Mouse (Mus musculus) MEL (cell line): ENCODE data around the gene Atp5g1. TPM values are rescaled to one million over a fixed set of nuclear protein-coding genes. Genes with fewer than 3 reads are reported as not detected.

ENCODE experiments used
- DNase-seq: peaks from one replicate; pipeline ENCODE4 v3.0.0; 2011; ENCODE audit warnings: low read depth, low spot score
- H3K27ac ChIP-seq: 2 replicates; pipeline ENCODE4 v1.5.1; 2012; ENCODE audit warnings: low read depth, mild to moderate bottlenecking, control low read depth, low read length, moderate library complexity; ENCODE audit not compliant: control insufficient read depth
- H3K27me3 ChIP-seq, 2 experiments: fragments of 150-350 bp in 1 of 2; sonication (generic) in 1 of 2; 2 replicates each; pipeline ENCODE4 v1.6.1; 2012; ENCODE audit warnings: low read length in 2 of 2, mild to moderate bottlenecking in 2 of 2, improper control_type of control experiment in 1 of 2, moderate library complexity in 1 of 2; ENCODE audit not compliant: insufficient read depth in 2 of 2, control insufficient read depth in 1 of 2
- H3K36me3 ChIP-seq, 2 experiments: 2 replicates each; pipeline ENCODE4 v1.6.1; 2012 to 2014; ENCODE audit warnings: low read length in 2 of 2, improper control_type of control experiment in 1 of 2, inconsistent platforms in 1 of 2, mild to moderate bottlenecking in 1 of 2; ENCODE audit not compliant: insufficient read depth in 2 of 2, control insufficient read depth in 1 of 2
- H3K4me1 ChIP-seq, 2 experiments: fragments of 150-350 bp in 1 of 2; sonication (generic) in 1 of 2; 2 replicates each; pipeline ENCODE4 v1.6.1; 2012; ENCODE audit warnings: low read length in 2 of 2, improper control_type of control experiment in 1 of 2, mild to moderate bottlenecking in 1 of 2; ENCODE audit not compliant: insufficient read depth in 2 of 2, control insufficient read depth in 1 of 2
- H3K4me3 ChIP-seq, 2 experiments: fragments of 150-350 bp in 1 of 2; sonication (generic) in 1 of 2; 2 replicates each; pipeline ENCODE4 v1.5.1; 2012; ENCODE audit warnings: low read depth in 2 of 2, low read length in 2 of 2, mild to moderate bottlenecking in 2 of 2, moderate library complexity in 2 of 2, control low read depth in 1 of 2, improper control_type of control experiment in 1 of 2; ENCODE audit not compliant: control insufficient read depth in 1 of 2, insufficient read depth in 1 of 2
- H3K79me2 ChIP-seq: 2 replicates; pipeline ENCODE4 v1.6.1; 2012; ENCODE audit warnings: mild to moderate bottlenecking, low read length, moderate library complexity; ENCODE audit not compliant: control insufficient read depth, poor library complexity, insufficient read depth
- H3K9ac ChIP-seq: 2 replicates; pipeline ENCODE4 v1.6.1; 2012; ENCODE audit warnings: low read depth, mild to moderate bottlenecking, control low read depth, low read length, moderate library complexity; ENCODE audit not compliant: control insufficient read depth, poor library complexity, severe bottlenecking
- H3K9me3 ChIP-seq: fragments of 150-350 bp; sonication (generic); replicated peaks from 2 replicates; pipeline ENCODE4 v1.6.1; 2012; ENCODE audit warnings: mild to moderate bottlenecking, low read length, improper control_type of control experiment, moderate library complexity; ENCODE audit not compliant: insufficient read depth
- BHLHE40 ChIP-seq: IDR thresholded peaks from 2 replicates; pipeline ENCODE4 v1.6.1; 2012; ENCODE audit warnings: low read depth, mild to moderate bottlenecking, inconsistent platforms, low read length, improper control_type of control experiment, borderline replicate concordance
- CHD1 ChIP-seq: IDR thresholded peaks from 2 replicates; pipeline ENCODE4 v1.6.1; 2012; ENCODE audit warnings: low read depth, mild to moderate bottlenecking, inconsistent platforms, low read length, improper control_type of control experiment
- CTCF ChIP-seq, 3 experiments: IDR thresholded peaks in 2 of 3; conservative IDR thresholded peaks in 1 of 3; 2 replicates each; pipeline ENCODE4 v1.5.1; 2011 to 2012; ENCODE audit warnings: low read length in 3 of 3, low read depth in 2 of 3, mild to moderate bottlenecking in 2 of 3, improper control_type of control experiment in 1 of 3, inconsistent platforms in 1 of 3, mixed read lengths in 1 of 3, moderate library complexity in 1 of 3; ENCODE audit not compliant: control insufficient read depth in 1 of 3, insufficient read depth in 1 of 3, poor library complexity in 1 of 3, severe bottlenecking in 1 of 3
- E2F4 ChIP-seq: IDR thresholded peaks from 2 replicates; pipeline ENCODE4 v1.6.1; 2011; ENCODE audit warnings: low read depth, low read length, improper control_type of control experiment, borderline replicate concordance
- ELF1 ChIP-seq: IDR thresholded peaks from 2 replicates; pipeline ENCODE4 v1.6.1; 2014; ENCODE audit warnings: low read depth, mild to moderate bottlenecking, inconsistent platforms, low read length, improper control_type of control experiment, moderate library complexity
- EP300 ChIP-seq, 2 experiments: IDR thresholded peaks; 2 replicates each; pipeline ENCODE4 v1.6.1; 2011; ENCODE audit warnings: improper control_type of control experiment in 2 of 2, low read length in 2 of 2, low read depth in 1 of 2, mild to moderate bottlenecking in 1 of 2
- ETS1 ChIP-seq: IDR thresholded peaks from 2 replicates; pipeline ENCODE4 v1.6.1; 2012; ENCODE audit warnings: low read depth, mild to moderate bottlenecking, inconsistent platforms, low read length, improper control_type of control experiment, moderate library complexity
- GABPA ChIP-seq: IDR thresholded peaks from 2 replicates; pipeline ENCODE4 v1.6.1; 2012; ENCODE audit warnings: low read depth, mild to moderate bottlenecking, inconsistent platforms, low read length, improper control_type of control experiment, moderate library complexity
- GATA1 ChIP-seq: IDR thresholded peaks from 2 replicates; pipeline ENCODE4 v1.6.1; 2011; ENCODE audit warnings: low read depth, low read length, improper control_type of control experiment
- HCFC1 ChIP-seq: IDR thresholded peaks from 2 replicates; pipeline ENCODE4 v1.6.1; 2012; ENCODE audit warnings: low read depth, mild to moderate bottlenecking, inconsistent platforms, low read length, improper control_type of control experiment, moderate library complexity
- JUND ChIP-seq: IDR thresholded peaks from 2 replicates; pipeline ENCODE4 v1.6.1; 2011; ENCODE audit warnings: low read depth, mild to moderate bottlenecking, improper control_type of control experiment, low read length
- KAT2A ChIP-seq: conservative IDR thresholded peaks from 2 replicates; pipeline ENCODE4 v1.6.1; 2012; ENCODE audit warnings: low read depth, low read length, improper control_type of control experiment, inconsistent platforms
- MAFK ChIP-seq: IDR thresholded peaks from 2 replicates; pipeline ENCODE4 v1.6.1; 2011; ENCODE audit warnings: low read depth, mild to moderate bottlenecking, low read length, improper control_type of control experiment, borderline replicate concordance
- MAX ChIP-seq: IDR thresholded peaks from 2 replicates; pipeline ENCODE4 v1.6.1; 2011; ENCODE audit warnings: low read length, improper control_type of control experiment
- MAZ ChIP-seq: IDR thresholded peaks from 2 replicates; pipeline ENCODE4 v1.6.1; 2012; ENCODE audit warnings: low read depth, mild to moderate bottlenecking, inconsistent platforms, low read length, improper control_type of control experiment
- MXI1 ChIP-seq: IDR thresholded peaks from 2 replicates; pipeline ENCODE4 v1.6.1; 2011; ENCODE audit warnings: mild to moderate bottlenecking, low read depth, low read length, improper control_type of control experiment
- MYB ChIP-seq: IDR thresholded peaks from 2 replicates; pipeline ENCODE4 v1.6.1; 2011; ENCODE audit warnings: mild to moderate bottlenecking, low read depth, low read length, improper control_type of control experiment
- MYC ChIP-seq: IDR thresholded peaks from 2 replicates; pipeline ENCODE4 v1.6.1; 2011; ENCODE audit warnings: low read depth, mild to moderate bottlenecking, low read length, improper control_type of control experiment, moderate library complexity
- NRF1 ChIP-seq: IDR thresholded peaks from 2 replicates; pipeline ENCODE4 v1.6.1; 2014; ENCODE audit warnings: low read depth, mild to moderate bottlenecking, inconsistent platforms, low read length, improper control_type of control experiment, moderate library complexity; ENCODE audit not compliant: poor library complexity, insufficient read depth, severe bottlenecking
- POLR2A ChIP-seq, 2 experiments: IDR thresholded peaks; 2 replicates each; pipeline ENCODE4 v1.6.1; 2011 to 2012; ENCODE audit warnings: low read length in 2 of 2, mild to moderate bottlenecking in 2 of 2, control low read depth in 1 of 2, improper control_type of control experiment in 1 of 2, low read depth in 1 of 2, moderate library complexity in 1 of 2; ENCODE audit not compliant: control insufficient read depth in 1 of 2, insufficient read depth in 1 of 2, poor library complexity in 1 of 2
- POLR2AphosphoS2 ChIP-seq: IDR thresholded peaks from 2 replicates; pipeline ENCODE4 v1.6.1; 2011; ENCODE audit warnings: low read length, improper control_type of control experiment
- POLR2AphosphoS5 ChIP-seq: IDR thresholded peaks from 2 replicates; pipeline ENCODE4 v1.6.1; 2012; ENCODE audit warnings: low read depth, borderline replicate concordance, mild to moderate bottlenecking, inconsistent platforms, low read length, moderate library complexity, mixed read lengths
- RAD21 ChIP-seq: IDR thresholded peaks from 2 replicates; pipeline ENCODE4 v1.6.1; 2011; ENCODE audit warnings: mild to moderate bottlenecking, low read depth, low read length, improper control_type of control experiment
- RCOR1 ChIP-seq: IDR thresholded peaks from 2 replicates; pipeline ENCODE4 v1.6.1; 2012; ENCODE audit warnings: low read depth, mild to moderate bottlenecking, inconsistent platforms, low read length, improper control_type of control experiment
- SIN3A ChIP-seq: IDR thresholded peaks from 2 replicates; pipeline ENCODE4 v1.6.1; 2012; ENCODE audit warnings: low read length, improper control_type of control experiment, inconsistent platforms
- SMC3 ChIP-seq: IDR thresholded peaks from 2 replicates; pipeline ENCODE4 v1.6.1; 2011; ENCODE audit warnings: low read depth, low read length, improper control_type of control experiment
- TAL1 ChIP-seq: IDR thresholded peaks from 2 replicates; pipeline ENCODE4 v1.6.1; 2012; ENCODE audit warnings: mild to moderate bottlenecking, inconsistent platforms, low read length, moderate library complexity, mixed read lengths
- TBP ChIP-seq: IDR thresholded peaks from 2 replicates; pipeline ENCODE4 v1.8.0; 2011; ENCODE audit warnings: low read depth, low read length, improper control_type of control experiment
- TCF12 ChIP-seq: IDR thresholded peaks from 2 replicates; pipeline ENCODE4 v1.6.1; 2014; ENCODE audit warnings: low read depth, mild to moderate bottlenecking, inconsistent platforms, low read length, improper control_type of control experiment, moderate library complexity
- UBTF ChIP-seq: IDR thresholded peaks from 2 replicates; pipeline ENCODE4 v1.6.1; 2012; ENCODE audit warnings: low read depth, mild to moderate bottlenecking, inconsistent platforms, low read length, improper control_type of control experiment, moderate library complexity, borderline replicate concordance; ENCODE audit not compliant: insufficient read depth
- USF1 ChIP-seq: IDR thresholded peaks from 2 replicates; pipeline ENCODE4 v1.6.1; 2014; ENCODE audit warnings: low read depth, mild to moderate bottlenecking, inconsistent platforms, low read length, improper control_type of control experiment, moderate library complexity
- USF2 ChIP-seq, 2 experiments: IDR thresholded peaks; 2 replicates each; pipeline ENCODE4 v1.6.1; 2011 to 2012; ENCODE audit warnings: improper control_type of control experiment in 2 of 2, low read length in 2 of 2, borderline replicate concordance in 1 of 2, inconsistent platforms in 1 of 2, low read depth in 1 of 2, mild to moderate bottlenecking in 1 of 2; ENCODE audit not compliant: insufficient read depth in 1 of 2
- ZKSCAN1 ChIP-seq: IDR thresholded peaks from 2 replicates; pipeline ENCODE4 v1.6.1; 2012; ENCODE audit warnings: low read depth, mild to moderate bottlenecking, inconsistent platforms, low read length, improper control_type of control experiment, moderate library complexity
- ZMIZ1 ChIP-seq: IDR thresholded peaks from 2 replicates; pipeline ENCODE4 v1.6.1; 2012; ENCODE audit warnings: low read depth, mild to moderate bottlenecking, inconsistent platforms, low read length, improper control_type of control experiment, moderate library complexity
- ZNF384 ChIP-seq: IDR thresholded peaks from 2 replicates; pipeline ENCODE4 v1.6.1; 2012; ENCODE audit warnings: low read depth, mild to moderate bottlenecking, inconsistent platforms, low read length, improper control_type of control experiment
- polyA plus RNA-seq, 2 experiments: library from polyadenylated mRNA; stranded (reverse) in 1 of 2; unstranded in 1 of 2; fragments of >175 nt in 1 of 2; fragments of >200 nt in 1 of 2; gene quantifications; 2 replicates each; pipeline versions ENCODE4 v1.2.1 to v1.2.4; 2012; ENCODE audit warnings: low replicate concordance in 2 of 2, low read depth in 1 of 2; ENCODE audit not compliant: insufficient read length in 2 of 2, insufficient read depth in 1 of 2, missing spikeins in 1 of 2
- total RNA-seq: library from RNA; depleted of rRNA; stranded (reverse); fragments of 300-350 nt; gene quantifications from 2 replicates; pipeline ENCODE4 v1.2.3, GENCODE M21; 2012; rRNA removed

Gene Atp5g1
- total RNA-seq = 1,306 and 1,519 TPM in 2 replicates
- 1,000 to 10,000 TPM in 1 of 2 experiments, not detected in 1; 1,694 TPM for polyA plus RNA-seq

DNA sequence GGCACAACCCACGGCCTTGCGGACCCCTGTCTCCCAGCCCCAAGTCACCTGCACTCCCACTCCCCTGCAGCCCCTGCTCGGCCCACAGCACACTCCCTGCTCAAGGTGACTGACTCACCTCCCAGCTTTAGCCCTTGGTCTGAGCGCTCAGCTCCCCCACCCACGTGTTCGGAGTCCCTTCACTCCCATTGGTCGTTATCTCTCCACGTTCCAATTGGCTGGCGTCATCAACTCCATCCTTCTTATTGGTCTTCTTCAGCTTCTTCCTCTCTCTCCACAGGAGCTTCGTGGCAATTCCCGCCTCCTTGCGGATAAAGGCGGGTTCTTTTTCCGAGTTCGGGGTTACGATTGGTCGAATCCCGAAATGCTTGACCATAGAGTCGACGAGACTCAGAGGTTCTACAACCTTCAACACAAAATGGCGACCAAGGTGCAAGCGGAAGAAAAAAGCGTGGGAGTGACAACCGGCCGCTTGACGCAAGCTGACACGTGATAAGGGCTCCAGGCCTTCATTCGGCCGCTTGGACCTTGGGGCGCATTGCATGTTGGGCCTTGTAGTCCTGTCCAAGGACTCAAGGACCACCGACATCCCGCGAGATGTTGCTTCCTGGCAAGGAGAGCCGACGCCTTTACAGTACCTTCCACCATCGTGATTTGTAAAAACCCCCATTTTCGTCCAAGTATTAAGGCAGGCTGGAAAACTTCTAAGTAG is at the start of gene Atp5g1:
Gene Atp5g1, minus strand, starts transcription at position 162 of the 712 bp plus-strand sequence.
- Histone ChIP-seq H3K27ac (peak within 1 kb of the TSS; percentile 73), H3K9me3 (no peaks in the 10 kb centered on the region), H3K4me3 (peak within 1 kb of the TSS; percentile 63 to 83), H3K36me3 (peaks cover 9 to 31% of the 10 kb centered on the region in 2 experiments), H3K79me2 (peaks cover 24% of the 10 kb centered on the region), H3K9ac (peak within 1 kb of the TSS; percentile 81), H3K27me3 (no peaks in the 10 kb centered on the region), H3K4me1 (peaks cover 0 to 25% of the 10 kb centered on the region in 2 experiments; a peak in 3 of 4 replicates)
- peak; percentile 100 for DNase-seq
- TF ChIP-seq USF1 (peak; percentile 93), HCFC1 (peak; percentile 96), GATA1 (peak; percentile 69), SMC3 (no peak), CHD1 (no peak; the same call in 1 of the 2 replicates), POLR2AphosphoS5 (0 out of 2 replicates have a peak, but pooled peaks have one; percentile 57), RCOR1 (no peak), POLR2AphosphoS2 (peak; percentile 98), ETS1 (0 out of 2 replicates have a peak, but pooled peaks have one; percentile 10), USF2 (IDR thresholded peaks at IDR 0.05; ENCODE audit: borderline replicate concordance in 1 of 2, insufficient read depth in 1 of 2, low read depth in 1 of 2, low read length in 2 of 2) (peak; percentile 60 to 82; a peak in 3 of 4 replicates), ZNF384 (peak; percentile 73), RAD21 (no peak), TAL1 (no peak), MYB (no peak), MAX (peak; percentile 98), ELF1 (peak; percentile 91), EP300 (IDR thresholded peaks at IDR 0.05; ENCODE audit: low read depth in 1 of 2, low read length in 2 of 2) (0 out of 4 replicates have a peak, but pooled peaks of 1 of the 2 experiments have one; percentile 15), MXI1 (peak; percentile 99), UBTF (no peak), TBP (peak; percentile 91), E2F4 (no peak), JUND (no peak), ZMIZ1 (peak; percentile 92), BHLHE40 (no peak), MYC (peak; percentile 98), POLR2A (IDR thresholded peaks at IDR 0.05; ENCODE audit: control insufficient read depth in 1 of 2, insufficient read depth in 1 of 2, low read depth in 1 of 2, low read length in 2 of 2, poor library complexity in 1 of 2) (peak; percentile 96 to 98), MAZ (no peak; the same call in 1 of the 2 replicates), ZKSCAN1 (no peak), SIN3A (peak; percentile 94), TCF12 (peak; percentile 76), MAFK (no peak), GABPA (no peak), CTCF (IDR thresholded peaks at IDR 0.05 in 2 of 3, conservative IDR thresholded peaks at IDR 0.05 in 1 of 3; ENCODE audit: control insufficient read depth in 1 of 3, insufficient read depth in 1 of 3, low read depth in 2 of 3, low read length in 3 of 3, poor library complexity in 1 of 3, severe bottlenecking in 1 of 3) (no peak), KAT2A (peak; percentile 92), NRF1 (0 out of 2 replicates have a peak, but pooled peaks have one; percentile 40)
